Mouse (Mus musculus) CH12.LX (cell line): ENCODE results near the gene Fam214a. TPM values are rescaled to one million over a fixed set of nuclear protein-coding genes. Genes with fewer than 3 reads are reported as not detected.
A peak's percentile ranks its signal among the peaks of the same experiment; 100 is the strongest.

Source experiments
- DNase-seq: peaks from one replicate; pipeline ENCODE4 v3.0.0-alpha.2; 2013; ENCODE audit errors: extremely low read depth
- H3K27ac ChIP-seq: 2 replicates; pipeline ENCODE4 v1.5.1; 2012; ENCODE audit warnings: low read depth, mild to moderate bottlenecking, control low read depth, moderate library complexity; ENCODE audit not compliant: insufficient read depth
- H3K27me3 ChIP-seq: replicated peaks from 2 replicates; pipeline ENCODE3; 2012; ENCODE audit warnings: inconsistent platforms
- H3K36me3 ChIP-seq, 2 experiments: replicated peaks in 1 of 2; 2 replicates each; pipeline versions ENCODE3 to v1.6.1; 2012; ENCODE audit warnings: inconsistent platforms in 1 of 2, low read length in 1 of 2, mild to moderate bottlenecking in 1 of 2, mixed read lengths in 1 of 2, moderate library complexity in 1 of 2; ENCODE audit not compliant: control insufficient read depth in 1 of 2, insufficient read depth in 1 of 2
- H3K4me1 ChIP-seq, 2 experiments: 2 replicates each; pipeline ENCODE4 v1.6.1; 2012; ENCODE audit warnings: inconsistent platforms in 1 of 2, moderate library complexity in 1 of 2; ENCODE audit not compliant: insufficient read depth in 2 of 2, control insufficient read depth in 1 of 2
- H3K4me2 ChIP-seq: 2 replicates; pipeline ENCODE4 v1.6.1; 2012; ENCODE audit warnings: low read depth, mild to moderate bottlenecking, control low read depth; ENCODE audit not compliant: poor library complexity, insufficient read depth, severe bottlenecking
- H3K4me3 ChIP-seq, 3 experiments: fragments of 150-350 bp in 1 of 3; sonication (generic) in 1 of 3; replicated peaks in 1 of 3; 2 replicates each; pipeline versions ENCODE3 to v1.5.1; 2011 to 2012; ENCODE audit warnings: low read depth in 2 of 3, low read length in 2 of 3, mild to moderate bottlenecking in 2 of 3, moderate library complexity in 2 of 3, control low read depth in 1 of 3, improper control_type of control experiment in 1 of 3, inconsistent platforms in 1 of 3, mixed read lengths in 1 of 3; ENCODE audit not compliant: poor library complexity in 1 of 3
- H3K79me2 ChIP-seq: replicated peaks from 2 replicates; pipeline ENCODE4 v1.6.1; 2012; ENCODE audit warnings: mild to moderate bottlenecking, moderate library complexity; ENCODE audit not compliant: control insufficient read depth, poor library complexity, insufficient read depth, severe bottlenecking; ENCODE audit errors: extremely low read depth
- H3K9ac ChIP-seq: 2 replicates; pipeline ENCODE4 v1.6.1; 2012; ENCODE audit warnings: low read depth, mild to moderate bottlenecking, control low read depth, moderate library complexity; ENCODE audit not compliant: insufficient read depth
- H3K9me3 ChIP-seq: replicated peaks from 2 replicates; pipeline ENCODE3; 2012; ENCODE audit warnings: low read length, inconsistent platforms, mixed read lengths
- BHLHE40 ChIP-seq: IDR thresholded peaks from 2 replicates; pipeline ENCODE4 v1.6.1; 2011; ENCODE audit warnings: mild to moderate bottlenecking, low read depth, low read length, improper control_type of control experiment
- CHD1 ChIP-seq: IDR thresholded peaks from 2 replicates; pipeline ENCODE4 v1.6.1; 2012; ENCODE audit warnings: low read depth, low read length, improper control_type of control experiment, inconsistent platforms
- CTCF ChIP-seq, 2 experiments: IDR thresholded peaks in 1 of 2; conservative IDR thresholded peaks in 1 of 2; 2 replicates each; pipeline ENCODE4 v1.5.1; 2011 to 2012; ENCODE audit warnings: low read depth in 2 of 2, low read length in 2 of 2, improper control_type of control experiment in 1 of 2, inconsistent platforms in 1 of 2, mild to moderate bottlenecking in 1 of 2, moderate library complexity in 1 of 2
- ELF1 ChIP-seq: IDR thresholded peaks from 2 replicates; pipeline ENCODE4 v1.6.1; 2014; ENCODE audit warnings: low read depth, mild to moderate bottlenecking, inconsistent platforms, low read length, improper control_type of control experiment
- EP300 ChIP-seq: IDR thresholded peaks from 2 replicates; pipeline ENCODE4 v1.6.1; 2011; ENCODE audit warnings: low read length, improper control_type of control experiment
- HCFC1 ChIP-seq: IDR thresholded peaks from 2 replicates; pipeline ENCODE4 v1.6.1; 2012; ENCODE audit warnings: low read depth, mild to moderate bottlenecking, inconsistent platforms, low read length, improper control_type of control experiment
- IRF4 ChIP-seq: IDR thresholded peaks from 2 replicates; pipeline ENCODE4 v1.6.1; 2014; ENCODE audit warnings: low read depth, mild to moderate bottlenecking, inconsistent platforms, low read length, improper control_type of control experiment
- JUN ChIP-seq: IDR thresholded peaks from 2 replicates; pipeline ENCODE4 v1.6.1; 2011; ENCODE audit warnings: low read depth, mild to moderate bottlenecking, low read length, improper control_type of control experiment, moderate library complexity; ENCODE audit not compliant: insufficient read depth
- JUND ChIP-seq: conservative IDR thresholded peaks from 2 replicates; pipeline ENCODE4 v1.6.1; 2011; ENCODE audit warnings: low read depth, low read length, improper control_type of control experiment
- MAX ChIP-seq: IDR thresholded peaks from 2 replicates; pipeline ENCODE4 v1.6.1; 2011; ENCODE audit warnings: low read length, improper control_type of control experiment
- MAZ ChIP-seq: IDR thresholded peaks from 2 replicates; pipeline ENCODE4 v1.6.1; 2012; ENCODE audit warnings: low read depth, mild to moderate bottlenecking, inconsistent platforms, low read length, improper control_type of control experiment, moderate library complexity
- MXI1 ChIP-seq: IDR thresholded peaks from 2 replicates; pipeline ENCODE4 v1.6.1; 2011; ENCODE audit warnings: mild to moderate bottlenecking, low read depth, low read length, improper control_type of control experiment
- NELFE ChIP-seq: IDR thresholded peaks from 2 replicates; pipeline ENCODE4 v1.6.1; 2011; ENCODE audit warnings: low read depth, low read length, improper control_type of control experiment
- NRF1 ChIP-seq: IDR thresholded peaks from 2 replicates; pipeline ENCODE4 v1.6.1; 2014; ENCODE audit warnings: low read depth, mild to moderate bottlenecking, inconsistent platforms, low read length, improper control_type of control experiment, moderate library complexity
- POLR2A ChIP-seq: IDR thresholded peaks from 2 replicates; pipeline ENCODE4 v1.6.1; 2011; ENCODE audit warnings: low read depth, mild to moderate bottlenecking, improper control_type of control experiment, low read length
- RAD21 ChIP-seq: IDR thresholded peaks from 2 replicates; pipeline ENCODE4 v1.6.1; 2011; ENCODE audit warnings: low read depth, mild to moderate bottlenecking, low read length, improper control_type of control experiment, moderate library complexity
- SIN3A ChIP-seq: IDR thresholded peaks from 2 replicates; pipeline ENCODE4 v1.6.1; 2012; ENCODE audit warnings: low read length, improper control_type of control experiment, inconsistent platforms
- TBP ChIP-seq: conservative IDR thresholded peaks from 2 replicates; pipeline ENCODE4 v1.6.1; 2011; ENCODE audit warnings: low read depth, low read length, improper control_type of control experiment
- TCF12 ChIP-seq: IDR thresholded peaks from 2 replicates; pipeline ENCODE4 v1.6.1; 2014; ENCODE audit warnings: low read depth, mild to moderate bottlenecking, inconsistent platforms, low read length, improper control_type of control experiment
- USF2 ChIP-seq: conservative IDR thresholded peaks from 2 replicates; pipeline ENCODE4 v1.6.1; 2011; ENCODE audit warnings: low read depth, low read length, improper control_type of control experiment
- ZKSCAN1 ChIP-seq: IDR thresholded peaks from 2 replicates; pipeline ENCODE4 v1.6.1; 2012; ENCODE audit warnings: low read depth, inconsistent platforms, low read length, improper control_type of control experiment, borderline replicate concordance
- ZNF384 ChIP-seq: IDR thresholded peaks from 2 replicates; pipeline ENCODE4 v1.6.1; 2012; ENCODE audit warnings: low read depth, low read length, improper control_type of control experiment, inconsistent platforms
- dilution Hi-C: fragments of 300-500 bp; cut with MboI; formaldehyde crosslinking; loops from 2 replicates; pipeline ENCODE4 v1.14.3; 2020; ENCODE audit warnings: low sequenced_read_pairs; ENCODE audit not compliant: extremely low pct_unique_long_range_greater_than_20kb, extremely low pct_ligation_motif_present
- in situ Hi-C: fragments of 300-500 bp; cut with MboI; formaldehyde crosslinking; loops from 3 replicates; pipeline ENCODE4 v1.14.3; 2019; ENCODE audit warnings: low sequenced_read_pairs, low pct_ligation_motif_present, low pct_unique_long_range_greater_than_20kb, mixed read lengths
- polyA plus RNA-seq: library from polyadenylated mRNA; unstranded; fragments of >175 nt; gene quantifications from 2 replicates; pipeline ENCODE4 v1.2.1, GENCODE M21; 2012; ENCODE audit warnings: low read depth; ENCODE audit not compliant: insufficient read length
- total RNA-seq, 2 experiments: library from RNA; depleted of rRNA; stranded (reverse); fragments of 300-350 nt in 1 of 2; fragments of >200 nt in 1 of 2; gene quantifications; 2 replicates each; pipeline ENCODE4 v1.2.3; 2012 to 2014

The Fam214a gene
- total and polyA plus RNA-seq, 3 experiments, result 6.2 to 8.6 (median 7.0) TPM

DNA sequence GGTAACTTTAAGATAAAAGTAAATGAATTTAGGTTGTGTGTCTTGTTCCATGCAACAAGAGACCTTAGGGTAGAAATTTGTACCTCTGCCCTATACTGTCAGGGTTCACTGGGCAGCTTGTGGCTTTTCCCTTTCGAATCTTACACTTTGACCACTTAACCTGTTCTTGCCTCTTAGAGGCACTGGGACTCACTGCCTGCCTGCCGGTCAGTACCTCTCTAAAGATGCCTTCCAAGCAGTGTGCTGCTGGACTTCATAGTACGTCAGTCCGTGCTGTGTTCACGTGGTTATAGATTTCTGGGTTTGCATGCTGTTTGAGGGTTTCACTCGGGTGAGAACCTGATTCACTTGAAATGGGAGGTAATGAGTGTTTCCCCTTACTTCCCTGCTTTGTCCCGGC is 22.7 kb downstream of the Fam214a start:
- Histone ChIP-seq H3K27me3 (no peaks in the 10 kb centered on the region), H3K4me1 (peaks cover 7 to 37% of the 10 kb centered on the region in 2 experiments), H3K27ac (peak overlapping the region; percentile 66), H3K79me2 (peaks cover 4% of the 10 kb centered on the region), H3K9ac (peak overlapping the region; percentile 57), H3K4me2 (peak overlapping the region; percentile 94), H3K4me3 (peak overlapping the region; percentile 5 to 62 (median 48)), H3K9me3 (no peaks in the 10 kb centered on the region), H3K36me3 (peaks cover 0 to 2% of the 10 kb centered on the region in 2 experiments)
- dilution Hi-C loops, result no loop called here
- in situ Hi-C loops, result no loop called here
- DNase-seq, result no peak
- TF ChIP-seq MAZ, result 0 out of 2 replicates have a peak, but pooled peaks have one; percentile 25
- no peak for TF ChIP-seq HCFC1
- 0 out of 2 replicates have a peak, but pooled peaks have one; percentile 35 for TF ChIP-seq MAX

DNA sequence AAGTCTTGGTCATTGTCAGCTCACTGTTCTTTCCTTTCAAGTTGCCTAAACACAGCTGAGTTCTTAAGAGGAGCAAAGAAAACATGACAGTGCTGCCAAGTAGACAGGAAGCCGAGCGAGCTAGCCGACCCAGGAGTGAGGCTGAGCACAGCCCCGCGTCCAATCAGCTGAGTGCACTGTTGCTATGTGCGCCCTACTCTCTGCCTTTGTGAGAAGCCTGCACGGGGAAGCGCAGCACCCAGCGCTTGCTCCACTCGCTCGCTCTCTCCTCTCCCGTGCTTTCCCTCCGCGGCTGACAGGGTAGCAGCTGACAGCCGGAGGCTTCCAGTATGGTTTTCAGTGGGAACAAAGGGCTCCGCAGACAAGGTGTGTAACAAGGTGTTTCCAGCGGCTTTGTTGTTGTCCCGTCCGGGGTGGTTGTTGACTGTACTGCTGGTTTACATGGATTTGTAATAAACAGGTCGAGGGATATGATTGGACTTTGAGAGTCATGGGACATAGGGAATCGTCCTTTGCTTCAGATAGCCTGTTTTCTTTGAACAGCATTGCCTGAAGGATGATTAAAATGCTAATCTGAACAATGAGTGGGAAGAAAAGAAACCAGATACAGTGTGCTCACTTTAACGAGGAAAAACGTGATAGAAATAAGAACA is 23.4 kb downstream of the Fam214a start:
- dilution Hi-C loops (no loop called here), in situ Hi-C loops (no loop called here)
- Histone ChIP-seq H3K4me1 (peaks cover 7 to 37% of the 10 kb centered on the region in 2 experiments), H3K4me2 (peak overlapping the region; percentile 94), H3K79me2 (peaks cover 4% of the 10 kb centered on the region), H3K4me3 (peak overlapping the region; percentile 48 to 62 (median 59)), H3K27me3 (no peaks in the 10 kb centered on the region), H3K9ac (peak overlapping the region; percentile 57)
- peak; percentile 77 for DNase-seq
- TF ChIP-seq ELF1 (peak; percentile 54; the same call in 1 of the 2 replicates), NRF1 (peak; percentile 38; the same call in 1 of the 2 replicates), JUND (no peak), MAX (0 out of 2 replicates have a peak, but pooled peaks have one; percentile 19), IRF4 (no peak), TCF12 (no peak), POLR2A (peak; percentile 41; the same call in 1 of the 2 replicates), MXI1 (peak; percentile 68; the same call in 1 of the 2 replicates), ZKSCAN1 (no peak), CHD1 (no peak), EP300 (0 out of 2 replicates have a peak, but pooled peaks have one; percentile 7), USF2 (no peak), CTCF (conservative IDR thresholded peaks at IDR 0.05 in 1 of 2, IDR thresholded peaks at IDR 0.05 in 1 of 2; ENCODE audit: low read depth in 2 of 2, low read length in 2 of 2) (no peak), BHLHE40 (0 out of 2 replicates have a peak, but pooled peaks have one; percentile 19), RAD21 (no peak; the same call in 1 of the 2 replicates), MAZ (no peak), JUN (no peak), HCFC1 (no peak), NELFE (0 out of 2 replicates have a peak, but pooled peaks have one; percentile 24), TBP (peak; percentile 66; the same call in 1 of the 2 replicates), SIN3A (peak; percentile 85; the same call in 1 of the 2 replicates), ZNF384 (no peak)
- TF ChIP-seq, all 38 proteins: peak for 10
- Histone ChIP-seq H3K27ac (peak overlapping the region; percentile 66), H3K9me3 (no peaks in the 10 kb centered on the region), H3K36me3 (peaks cover 0 to 6% of the 10 kb centered on the region in 2 experiments)
